Mouse (Mus musculus): Measurements from ENCODE around the gene Gadd45b. TPM values are rescaled to one million over a fixed set of nuclear protein-coding genes. Genes with fewer than 3 reads are reported as not detected.

Gene Gadd45b
- total and polyA plus RNA-seq, 3 experiments, result 10.1 to 13.3 TPM; not detected in 1

DNA sequence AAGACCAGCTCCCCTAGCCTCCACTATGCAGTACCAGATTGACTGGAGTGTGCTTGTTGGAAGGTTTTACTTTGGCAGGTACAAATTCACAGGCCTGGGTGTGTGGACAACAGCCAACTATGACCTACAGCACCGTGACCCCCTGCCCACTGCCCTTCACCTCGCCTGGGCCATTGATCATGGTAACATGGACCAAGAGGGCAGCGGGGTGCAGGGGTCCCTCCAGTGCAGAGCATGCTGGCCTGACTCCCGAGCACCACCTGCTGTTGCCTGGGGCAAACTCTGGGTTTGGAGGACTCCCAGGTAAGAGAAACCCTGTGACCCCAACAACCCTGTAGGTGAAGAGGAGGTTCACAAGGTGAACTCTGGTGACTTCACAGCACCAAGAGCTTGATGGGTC, 27.9 kb downstream of the Gadd45b start:
- Histone ChIP-seq H3K4me3 (ENCODE audit: control insufficient read depth in 1 of 2, insufficient read depth in 1 of 2, low read depth in 2 of 2, low read length in 2 of 2) (no peak overlapping the region), H3K36me3 (ENCODE audit: control insufficient read depth in 1 of 2, insufficient read depth in 2 of 2, low read length in 2 of 2) (no peaks in the 10 kb centered on the region), H3K79me2 (ENCODE audit: control insufficient read depth, insufficient read depth, low read length, poor library complexity) (no peaks in the 10 kb centered on the region), H3K9ac (ENCODE audit: control insufficient read depth, low read depth, low read length, poor library complexity, severe bottlenecking) (no peak overlapping the region), H3K4me1 (ENCODE audit: control insufficient read depth in 1 of 2, insufficient read depth in 2 of 2, low read length in 2 of 2) (no peaks in the 10 kb centered on the region), H3K9me3 (replicated peaks; ENCODE audit: insufficient read depth, low read length) (no peaks in the 10 kb centered on the region), H3K27me3 (ENCODE audit: control insufficient read depth in 1 of 2, insufficient read depth in 2 of 2, low read length in 2 of 2) (no peaks in the 10 kb centered on the region), H3K27ac (ENCODE audit: control insufficient read depth, low read depth, low read length) (no peak overlapping the region)
- DNase-seq (ENCODE audit: low read depth, low spot score), result no peak
- TF ChIP-seq EP300 (IDR thresholded peaks at IDR 0.05; ENCODE audit: low read depth in 1 of 2, low read length in 2 of 2) (no peak), JUND (IDR thresholded peaks at IDR 0.05; ENCODE audit: low read depth, low read length) (no peak), SMC3 (IDR thresholded peaks at IDR 0.05; ENCODE audit: low read depth, low read length) (0 out of 2 replicates have a peak, but pooled peaks have one; percentile 12), CTCF (IDR thresholded peaks at IDR 0.05 in 2 of 3, conservative IDR thresholded peaks at IDR 0.05 in 1 of 3; ENCODE audit: control insufficient read depth in 1 of 3, insufficient read depth in 1 of 3, low read depth in 2 of 3, low read length in 3 of 3, poor library complexity in 1 of 3, severe bottlenecking in 1 of 3) (peak in 2 of 3 experiments; percentile 11 to 26; a peak in 2 of 6 replicates)

DNA sequence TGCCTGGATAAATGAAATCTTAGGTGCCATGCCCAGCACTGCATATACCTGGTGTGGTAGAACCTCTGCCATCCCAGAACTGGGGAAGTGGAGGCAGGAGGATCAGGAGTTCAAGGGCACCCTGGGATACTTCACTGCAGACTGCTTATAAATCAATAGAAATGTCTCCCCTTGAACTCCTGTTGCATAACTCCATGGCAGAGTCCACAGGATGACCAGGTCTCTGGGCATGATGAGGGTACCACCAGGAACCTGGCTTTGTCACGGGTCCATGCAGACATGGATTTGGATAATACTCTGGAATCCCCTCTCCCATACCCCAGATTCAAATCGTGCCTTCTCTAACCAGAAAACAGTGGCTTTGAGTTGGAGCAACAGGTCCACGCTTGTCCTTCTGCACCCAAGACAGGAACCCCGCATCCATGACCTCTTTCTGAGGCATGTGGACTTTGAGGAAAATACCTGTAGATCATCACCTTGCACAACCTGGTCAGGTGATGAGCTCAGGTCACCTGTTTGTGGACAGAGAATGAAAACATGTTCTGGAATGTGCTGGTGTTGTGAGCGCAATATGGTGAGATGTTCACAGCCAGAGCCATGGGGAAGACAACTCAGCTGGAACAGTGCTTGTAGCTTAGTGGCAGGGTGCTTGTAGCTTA, 29.2 kb downstream of the Gadd45b start:
- no peaks in the 10 kb centered on the region for H3K9me3 ChIP-seq (replicated peaks; ENCODE audit: insufficient read depth, low read length)
- no peak overlapping the region for H3K27ac ChIP-seq (ENCODE audit: control insufficient read depth, low read depth, low read length)
- H3K4me3 ChIP-seq (ENCODE audit: control insufficient read depth in 1 of 2, insufficient read depth in 1 of 2, low read depth in 2 of 2, low read length in 2 of 2), result no peak overlapping the region
- no peak overlapping the region for H3K9ac ChIP-seq (ENCODE audit: control insufficient read depth, low read depth, low read length, poor library complexity, severe bottlenecking)
- no peak for DNase-seq (ENCODE audit: low read depth, low spot score)
- H3K79me2 ChIP-seq (ENCODE audit: control insufficient read depth, insufficient read depth, low read length, poor library complexity), result no peaks in the 10 kb centered on the region
- H3K27me3 ChIP-seq (ENCODE audit: control insufficient read depth in 1 of 2, insufficient read depth in 2 of 2, low read length in 2 of 2), result no peaks in the 10 kb centered on the region
- H3K4me1 ChIP-seq (ENCODE audit: control insufficient read depth in 1 of 2, insufficient read depth in 2 of 2, low read length in 2 of 2), result no peaks in the 10 kb centered on the region
- H3K36me3 ChIP-seq (ENCODE audit: control insufficient read depth in 1 of 2, insufficient read depth in 2 of 2, low read length in 2 of 2), result no peaks in the 10 kb centered on the region
- TF ChIP-seq TBP (IDR thresholded peaks at IDR 0.05; ENCODE audit: low read depth, low read length), result no peak
- no peak for TF ChIP-seq ZNF384 (IDR thresholded peaks at IDR 0.05; ENCODE audit: low read depth, low read length)
- TF ChIP-seq KAT2A (conservative IDR thresholded peaks at IDR 0.05; ENCODE audit: low read depth, low read length), result no peak
- no peak for TF ChIP-seq ZKSCAN1 (IDR thresholded peaks at IDR 0.05; ENCODE audit: low read depth, low read length)
- TF ChIP-seq TCF12 (IDR thresholded peaks at IDR 0.05; ENCODE audit: low read depth, low read length), result no peak
- no peak for TF ChIP-seq NRF1 (IDR thresholded peaks at IDR 0.05; ENCODE audit: insufficient read depth, low read depth, low read length, poor library complexity, severe bottlenecking)

DNA sequence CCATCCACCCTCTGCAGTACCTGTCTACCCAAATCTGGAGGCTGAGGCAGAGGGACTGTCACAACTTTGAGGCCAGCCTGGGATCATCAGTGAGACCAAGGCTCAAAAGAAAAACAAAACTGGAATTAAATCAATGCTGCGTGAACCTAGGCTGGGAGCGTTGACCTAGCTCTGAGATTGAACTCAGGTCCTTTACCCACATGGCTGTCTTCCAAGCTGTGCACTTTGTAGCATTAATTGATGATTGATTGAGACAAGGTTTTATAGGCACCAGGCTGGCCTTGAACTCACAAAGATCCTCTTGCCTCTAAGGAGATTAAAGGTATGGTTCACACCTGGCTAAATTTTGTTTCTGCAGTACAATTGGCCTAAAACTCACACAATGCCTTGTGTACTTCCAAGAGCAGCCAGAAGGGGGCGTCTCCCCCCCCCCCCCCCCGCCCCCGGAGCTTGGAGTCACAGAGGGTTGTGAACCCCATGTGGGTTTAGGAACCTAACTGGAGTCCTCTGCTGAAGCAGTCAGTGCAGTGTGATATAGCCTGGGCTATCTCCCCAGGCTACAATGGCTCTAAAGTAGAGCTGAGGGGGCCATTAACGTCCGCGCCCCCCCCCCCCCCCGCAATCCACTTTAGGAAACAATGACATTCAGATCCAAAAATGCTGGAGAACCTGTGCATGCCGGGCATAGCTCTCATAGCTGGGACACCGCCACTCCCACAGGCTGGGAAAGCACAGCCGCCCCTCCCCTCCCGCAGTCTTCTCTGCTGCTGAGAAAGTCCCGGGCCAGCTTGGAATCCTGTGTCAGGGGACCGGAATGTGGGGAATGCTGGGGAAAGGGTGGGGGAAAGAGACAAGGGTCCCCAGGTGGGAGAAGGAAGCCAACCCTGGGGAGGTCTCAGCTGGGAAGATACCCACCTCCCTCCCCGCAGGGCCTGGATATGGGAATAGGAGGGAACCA, 31.0 kb downstream of the Gadd45b start:
- no peak overlapping the region for H3K4me3 ChIP-seq (ENCODE audit: control insufficient read depth in 1 of 2, insufficient read depth in 1 of 2, low read depth in 2 of 2, low read length in 2 of 2)
- H3K27me3 ChIP-seq (ENCODE audit: control insufficient read depth in 1 of 2, insufficient read depth in 2 of 2, low read length in 2 of 2), result no peaks in the 10 kb centered on the region
- H3K27ac ChIP-seq (ENCODE audit: control insufficient read depth, low read depth, low read length), result no peak overlapping the region
- no peaks in the 10 kb centered on the region for H3K9me3 ChIP-seq (replicated peaks; ENCODE audit: insufficient read depth, low read length)
- H3K9ac ChIP-seq (ENCODE audit: control insufficient read depth, low read depth, low read length, poor library complexity, severe bottlenecking), result no peak overlapping the region
- no peaks in the 10 kb centered on the region for H3K36me3 ChIP-seq (ENCODE audit: control insufficient read depth in 1 of 2, insufficient read depth in 2 of 2, low read length in 2 of 2)
- H3K4me1 ChIP-seq (ENCODE audit: control insufficient read depth in 1 of 2, insufficient read depth in 2 of 2, low read length in 2 of 2), result no peaks in the 10 kb centered on the region
- peak; percentile 34 for DNase-seq (ENCODE audit: low read depth, low spot score)
- no peaks in the 10 kb centered on the region for H3K79me2 ChIP-seq (ENCODE audit: control insufficient read depth, insufficient read depth, low read length, poor library complexity)
- no peak for TF ChIP-seq EP300 (IDR thresholded peaks at IDR 0.05; ENCODE audit: low read depth in 1 of 2, low read length in 2 of 2)
- TF ChIP-seq NELFE (IDR thresholded peaks at IDR 0.05; ENCODE audit: low read depth, low read length), result no peak
- no peak for TF ChIP-seq RCOR1 (IDR thresholded peaks at IDR 0.05; ENCODE audit: low read depth, low read length)
- TF ChIP-seq CTCF (IDR thresholded peaks at IDR 0.05 in 2 of 3, conservative IDR thresholded peaks at IDR 0.05 in 1 of 3; ENCODE audit: control insufficient read depth in 1 of 3, insufficient read depth in 1 of 3, low read depth in 2 of 3, low read length in 3 of 3, poor library complexity in 1 of 3, severe bottlenecking in 1 of 3), result peak; percentile 60 to 80 (median 73)
- no peak for TF ChIP-seq ETS1 (IDR thresholded peaks at IDR 0.05; ENCODE audit: low read depth, low read length)
- TF ChIP-seq NRF1 (IDR thresholded peaks at IDR 0.05; ENCODE audit: insufficient read depth, low read depth, low read length, poor library complexity, severe bottlenecking), result no peak
- TF ChIP-seq GABPA (IDR thresholded peaks at IDR 0.05; ENCODE audit: low read depth, low read length), result no peak
- no peak for TF ChIP-seq ZKSCAN1 (IDR thresholded peaks at IDR 0.05; ENCODE audit: low read depth, low read length)
- TF ChIP-seq MAX (IDR thresholded peaks at IDR 0.05; ENCODE audit: low read length), result no peak
- no peak for TF ChIP-seq TCF12 (IDR thresholded peaks at IDR 0.05; ENCODE audit: low read depth, low read length)
- TF ChIP-seq CHD2 (IDR thresholded peaks at IDR 0.05; ENCODE audit: low read length), result no peak
- TF ChIP-seq GATA1 (IDR thresholded peaks at IDR 0.05; ENCODE audit: low read depth, low read length), result no peak
- TF ChIP-seq SMC3 (IDR thresholded peaks at IDR 0.05; ENCODE audit: low read depth, low read length), result peak; percentile 44
- no peak for TF ChIP-seq USF2 (IDR thresholded peaks at IDR 0.05; ENCODE audit: borderline replicate concordance in 1 of 2, insufficient read depth in 1 of 2, low read depth in 1 of 2, low read length in 2 of 2)
- TF ChIP-seq TBP (IDR thresholded peaks at IDR 0.05; ENCODE audit: low read depth, low read length), result no peak
- TF ChIP-seq MAZ (IDR thresholded peaks at IDR 0.05; ENCODE audit: low read depth, low read length), result peak; percentile 80
- TF ChIP-seq ZC3H11A (IDR thresholded peaks at IDR 0.05; ENCODE audit: low read depth, low read length), result no peak
- no peak for TF ChIP-seq TAL1 (IDR thresholded peaks at IDR 0.05; ENCODE audit: low read length)
